Mouse (Mus musculus): Measurements from ENCODE around the gene Tcl1. TPM values are rescaled to one million over a fixed set of nuclear protein-coding genes. Genes with fewer than 3 reads are reported as not detected.
"Not testable (repeated sequence)": the region's sequence is repeated elsewhere in the genome, so short reads cannot be mapped to it uniquely, and the experiment has no call there.

The Tcl1 gene
- total RNA-seq, 2 experiments from 2014 or later, result not detected

DNA sequence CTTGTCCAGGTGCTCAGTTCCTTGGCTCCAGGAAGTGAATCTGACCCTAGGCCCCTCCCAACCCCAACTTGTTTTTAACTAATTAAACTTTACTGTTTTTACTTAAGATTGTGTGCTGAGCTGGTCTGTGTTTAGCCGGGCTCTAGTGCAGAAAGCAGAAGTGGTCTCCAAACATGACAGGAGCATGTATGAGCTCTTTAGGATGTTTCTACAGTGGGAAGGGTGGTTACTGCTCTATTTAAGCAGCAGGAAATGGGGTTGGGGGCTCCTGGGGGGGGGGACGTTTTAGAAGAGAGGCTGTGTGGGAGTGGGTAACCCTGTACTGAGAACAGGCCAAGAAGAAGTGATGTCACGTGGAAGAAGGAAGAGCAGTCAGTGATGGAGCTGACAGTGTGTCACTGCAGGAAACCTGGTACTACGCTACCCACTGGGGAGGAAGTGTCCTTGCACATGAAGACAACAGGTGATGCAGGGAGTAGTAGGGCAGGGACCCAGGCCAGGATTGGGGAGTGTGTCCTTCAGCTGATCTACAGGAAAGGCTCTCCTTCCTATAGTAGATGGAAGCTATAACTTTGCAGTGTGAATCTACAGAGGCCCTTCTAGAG, 41.5 kb downstream of the Tcl1 start:
- not testable (repeated sequence) for DNase-seq (ENCODE audit: low spot score in 2 of 2)

DNA sequence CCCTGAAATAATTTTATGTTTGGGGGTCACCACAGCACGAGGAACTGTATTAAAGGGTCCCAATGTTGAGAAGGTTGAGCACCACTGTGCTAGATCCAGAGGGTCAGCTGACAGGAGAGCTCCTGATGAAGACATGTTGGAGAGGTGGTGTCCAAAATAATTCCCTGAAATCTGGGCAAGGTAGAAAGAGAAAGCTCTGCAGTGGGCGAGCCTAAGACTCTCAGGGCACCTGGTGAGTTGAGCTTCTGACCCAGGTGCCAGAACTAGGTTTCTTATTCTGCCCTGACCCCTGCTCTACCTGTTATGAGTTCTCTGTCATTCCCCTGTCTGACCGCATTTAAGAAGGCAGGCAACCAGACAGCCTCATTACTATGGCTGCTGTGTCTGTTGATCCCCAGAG, 46.5 kb downstream of the Tcl1 start, which contains the start of gene Tcl1b5:
TSS of gene Tcl1b5 (plus strand) at position 301 of the 400 bp plus-strand sequence.
- not testable (repeated sequence) for DNase-seq (ENCODE audit: low spot score in 2 of 2)

DNA sequence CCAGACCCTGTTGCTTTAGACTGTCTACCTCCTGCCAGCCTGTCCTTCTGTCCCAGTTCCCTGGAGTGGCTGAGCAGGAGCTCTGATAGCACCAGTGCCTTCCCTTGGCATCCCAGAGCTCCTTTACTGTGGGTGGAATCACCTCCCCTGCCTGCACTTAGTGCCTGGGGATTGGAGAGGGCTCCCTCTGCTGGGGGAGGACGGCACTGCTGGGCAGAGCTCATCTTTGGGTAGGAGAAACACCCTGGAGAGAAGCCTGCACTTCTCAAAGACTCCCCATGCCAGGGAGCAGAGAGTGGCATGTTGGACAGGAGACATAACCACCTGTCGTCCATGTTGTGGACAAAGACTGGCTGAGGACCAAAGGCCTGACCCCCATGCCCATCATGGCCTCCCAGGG, 48.3 kb downstream of the Tcl1 start:
- DNase-seq (ENCODE audit: low spot score in 2 of 2), result peak; percentile 75 to 77

DNA sequence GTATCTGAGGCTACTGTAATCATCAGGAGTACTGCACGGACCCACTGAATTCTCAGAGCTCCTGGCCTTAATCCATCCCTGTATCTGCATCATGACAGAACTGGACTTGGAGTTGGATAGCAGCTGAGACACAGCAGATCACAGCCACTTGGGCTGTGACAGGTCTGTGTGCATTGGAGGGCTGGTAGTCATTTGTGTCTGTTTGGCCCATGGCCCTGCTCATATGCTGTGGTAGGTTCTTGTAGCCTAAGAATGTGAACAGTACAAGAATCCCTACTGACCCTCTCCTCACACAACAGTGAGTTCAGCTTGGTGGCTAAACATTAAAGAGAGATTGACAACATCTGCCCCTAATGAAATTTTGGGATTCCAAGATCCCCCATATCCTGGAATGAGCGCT, 49.2 kb downstream of the Tcl1 start:
- DNase-seq (ENCODE audit: low spot score in 2 of 2), result no peak

Other genes with a start within 250 kb of the Tcl1 start
- gene Syne3, start 213.0 kb downstream of the Tcl1 start, total RNA-seq (2021), result 10 to 100 TPM in 1 of 2 experiments, 1 to 10 TPM in 1; 9.3 to 11.4 TPM
- gene Glrx5, start 190.1 kb downstream of the Tcl1 start, total RNA-seq (2021), result 100 to 1,000 TPM; 115 to 227 TPM
- not detected for gene Tcl1b2, start 76.8 kb downstream of the Tcl1 start, total RNA-seq (2021)
- not detected for gene Tcl1b1, start 63.1 kb downstream of the Tcl1 start, total RNA-seq (2021)
- gene Tcl1b5, start 46.4 kb downstream of the Tcl1 start, total RNA-seq (2021), result not detected
- gene Tcl1b3, start 31.8 kb downstream of the Tcl1 start, total RNA-seq (2021), result not detected
- not detected for gene Tcl1b4, start 20.8 kb downstream of the Tcl1 start, total RNA-seq (2021)
- under 1 TPM; 0.38 to 0.40 TPM for gene Tunar, start 111.1 kb upstream of the Tcl1 start, total RNA-seq (2021)
- 1 to 10 TPM; 3.8 to 4.4 TPM for gene D430019H16Rik, start 231.1 kb upstream of the Tcl1 start, total RNA-seq (2021)

All from adrenal gland, adult 18-20 months (tissue).